Mouse (Mus musculus) stomach, embryonic 16.5 days (tissue): ENCODE measurements around the gene Cisd2. TPM values are rescaled to one million over a fixed set of nuclear protein-coding genes. Genes with fewer than 3 reads are reported as not detected.

ENCODE experiments used
- ATAC-seq: fragments of 200-750 bp; cut with Nextera tagmentation; 2 replicates; pipeline ENCODE4 v1.8.0; 2017; ENCODE audit warnings: moderate number of reproducible peaks, moderate TSS enrichment; ENCODE audit not compliant: insufficient read depth, low FRiP score
- H3K27ac ChIP-seq: fragments of 300-500 bp; sonication (generic); 2 replicates; pipeline ENCODE4 v1.5.1; 2014; ENCODE audit warnings: low read length
- H3K27me3 ChIP-seq: fragments of 300-500 bp; sonication (generic); 2 replicates; pipeline ENCODE4 v1.6.1; 2014; ENCODE audit warnings: low read length, control low read depth, mixed read lengths; ENCODE audit not compliant: control insufficient read depth, insufficient read depth
- H3K36me3 ChIP-seq: fragments of 300-500 bp; sonication (generic); 2 replicates; pipeline ENCODE4 v1.6.1; 2014; ENCODE audit warnings: low read length; ENCODE audit not compliant: control insufficient read depth, insufficient read depth
- H3K4me1 ChIP-seq: fragments of 300-500 bp; sonication (generic); 2 replicates; pipeline ENCODE4 v1.6.1; 2014; ENCODE audit warnings: low read length, control low read depth, mixed read lengths; ENCODE audit not compliant: control insufficient read depth, insufficient read depth
- H3K4me2 ChIP-seq: fragments of 300-500 bp; sonication (generic); 2 replicates; pipeline ENCODE4 v1.6.1; 2014; ENCODE audit warnings: low read depth, low read length, mixed read lengths
- H3K4me3 ChIP-seq: fragments of 300-500 bp; sonication (generic); replicated peaks from 2 replicates; pipeline ENCODE4 v1.5.1; 2014; ENCODE audit warnings: mild to moderate bottlenecking, low read length
- H3K9ac ChIP-seq: fragments of 300-500 bp; sonication (generic); 2 replicates; pipeline ENCODE4 v1.6.1; 2014; ENCODE audit warnings: low read length
- H3K9me3 ChIP-seq: fragments of 300-500 bp; sonication (generic); replicated peaks from 2 replicates; pipeline ENCODE4 v1.6.1; 2016; ENCODE audit warnings: low read length, control low read depth; ENCODE audit not compliant: control insufficient read depth
- WGBS: fragments of 180-500 bp; shearing (Covaris S2); extraction: QIAGEN DNeasy Blood & Tissue Kit; methylation state at CpG from one replicate; pipeline ENCODE4 v1.1.7; 2014; 5-methylcytosine and 5-hydroxymethylcytosine counted together
- polyA plus RNA-seq: library from polyadenylated mRNA; unstranded; fragments of >200 nt; fragmentation: Nextera tagmentation; extraction: Ambion mirVana; gene quantifications from 2 replicates; pipeline ENCODE4 v1.2.1, GENCODE M21; 2015

Gene Cisd2
- polyA plus RNA-seq, 1 experiment from 2014 or later = 59.7 TPM

- Histone ChIP-seq H3K27ac (no peak overlapping the region), H3K4me1 (0 out of 2 replicates have a peak, but pooled peaks cover 9% of the 10 kb centered on the region), H3K4me3 (no peak overlapping the region), H3K27me3 (no peaks in the 10 kb centered on the region), H3K4me2 (no peak overlapping the region), H3K9ac (no peak overlapping the region), H3K36me3 (no peaks in the 10 kb centered on the region), H3K9me3 (no peaks in the 10 kb centered on the region)
- no peak for ATAC-seq
- 82% methylated on average over 9 of the region's 9 CpGs for WGBS
Observed at GRCm38 (mm10) chr3:135420542-135421309, 3.0 kb downstream of the Cisd2 start.

- Histone ChIP-seq H3K4me1 (peaks cover 14% of the 10 kb centered on the region; the same call in 1 of the 2 replicates), H3K4me2 (no peak overlapping the region), H3K9ac (no peak overlapping the region), H3K27me3 (no peaks in the 10 kb centered on the region), H3K4me3 (no peak overlapping the region), H3K9me3 (no peaks in the 10 kb centered on the region), H3K27ac (no peak overlapping the region), H3K36me3 (no peaks in the 10 kb centered on the region)
- WGBS = 67% methylated on average over 3 of the region's 3 CpGs
- no peak for ATAC-seq
Observed at GRCm38 (mm10) chr3:135417799-135418198, 5.9 kb downstream of the Cisd2 start.

GRCm38 (mm10) chr3:135417245-135417644 lies 6.5 kb downstream of the Cisd2 start:
- no peak for ATAC-seq
- Histone ChIP-seq H3K4me3 (no peak overlapping the region), H3K4me1 (peaks cover 14% of the 10 kb centered on the region; the same call in 1 of the 2 replicates), H3K36me3 (no peaks in the 10 kb centered on the region), H3K27me3 (no peaks in the 10 kb centered on the region), H3K27ac (no peak overlapping the region), H3K4me2 (no peak overlapping the region), H3K9ac (no peak overlapping the region), H3K9me3 (no peaks in the 10 kb centered on the region)
- WGBS = 75% methylated on average over 3 of the region's 3 CpGs

DNA sequence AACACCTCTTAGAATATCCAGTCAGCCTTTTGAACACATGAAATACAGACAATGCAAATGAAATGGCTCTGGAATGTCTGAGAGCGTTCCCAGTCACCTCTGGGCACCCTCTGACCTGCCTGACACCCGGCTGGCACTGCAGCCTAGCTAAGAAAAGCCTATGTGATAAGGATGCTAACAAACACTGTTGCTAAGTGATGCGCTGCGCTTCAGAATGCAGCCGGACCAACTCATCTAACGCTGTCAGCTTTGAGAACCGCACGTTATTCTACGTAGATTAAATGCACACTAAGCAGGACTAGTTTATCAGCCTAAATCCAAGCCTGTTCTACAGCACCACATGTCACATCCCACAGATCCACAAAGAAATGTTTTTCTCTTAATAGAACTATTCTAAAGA lies 11.9 kb downstream of the Cisd2 start:
- Histone ChIP-seq H3K27me3 (no peaks in the 10 kb centered on the region), H3K9ac (no peak overlapping the region), H3K36me3 (no peaks in the 10 kb centered on the region), H3K4me1 (peaks cover 9% of the 10 kb centered on the region; the same call in 1 of the 2 replicates), H3K4me3 (no peak overlapping the region), H3K4me2 (no peak overlapping the region), H3K27ac (no peak overlapping the region), H3K9me3 (no peaks in the 10 kb centered on the region)
- ATAC-seq = no peak
- 58% methylated on average over 9 of the region's 9 CpGs for WGBS

DNA sequence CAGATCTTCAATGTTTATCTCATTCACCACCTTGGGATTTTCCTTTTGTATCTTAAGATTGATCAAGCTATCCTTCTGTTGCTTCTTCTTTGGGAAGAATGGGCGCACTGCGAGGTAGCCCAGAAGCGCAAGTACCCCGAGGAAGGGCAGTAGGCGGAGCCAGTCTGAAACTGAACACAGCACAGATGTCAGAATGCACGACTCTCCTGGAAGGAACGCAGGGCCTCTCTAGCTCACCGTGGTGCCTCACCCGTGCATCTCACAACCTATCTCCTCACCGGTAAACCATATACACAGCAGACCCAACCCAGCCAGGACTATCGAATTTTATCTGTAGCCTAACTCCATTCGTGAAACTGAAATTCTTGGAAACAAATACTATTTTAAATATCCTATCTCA lies 12.7 kb downstream of the Cisd2 start:
- no peak overlapping the region for H3K4me3 ChIP-seq
- no peaks in the 10 kb centered on the region for H3K9me3 ChIP-seq
- H3K36me3 ChIP-seq = no peaks in the 10 kb centered on the region
- no peak overlapping the region for H3K27ac ChIP-seq
- 84% methylated on average over 12 of the region's 12 CpGs for WGBS
- ATAC-seq = no peak
- no peaks in the 10 kb centered on the region for H3K27me3 ChIP-seq
- H3K4me1 ChIP-seq = peaks cover 9% of the 10 kb centered on the region; the same call in 1 of the 2 replicates
- no peak overlapping the region for H3K4me2 ChIP-seq
- no peak overlapping the region for H3K9ac ChIP-seq

DNA sequence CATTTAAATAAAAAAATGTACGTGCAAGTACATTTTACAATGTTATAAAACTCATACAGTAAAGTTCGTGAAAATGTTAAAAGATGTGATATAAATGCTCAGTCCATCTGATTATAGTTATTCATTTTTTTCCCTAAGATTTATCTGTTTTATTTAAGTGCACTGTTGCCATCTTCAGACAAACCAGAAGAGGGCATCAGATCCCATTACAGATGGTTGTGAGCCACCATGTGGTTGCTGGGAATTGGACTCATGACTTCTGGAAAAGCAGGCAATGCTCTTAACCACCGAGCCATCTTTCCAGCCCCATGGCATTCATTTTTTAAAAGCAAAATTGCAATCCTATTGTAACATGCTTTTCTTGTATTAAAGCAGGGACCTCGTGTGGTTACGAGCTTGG lies 14.5 kb downstream of the Cisd2 start:
- H3K27me3 ChIP-seq = no peaks in the 10 kb centered on the region
- no peaks in the 10 kb centered on the region for H3K36me3 ChIP-seq
- no peak overlapping the region for H3K9ac ChIP-seq
- H3K9me3 ChIP-seq = no peaks in the 10 kb centered on the region
- no peak overlapping the region for H3K4me3 ChIP-seq
- 94% methylated on average over 5 of the region's 5 CpGs for WGBS
- peaks cover 6% of the 10 kb centered on the region; the same call in 1 of the 2 replicates for H3K4me1 ChIP-seq
- no peak overlapping the region for H3K4me2 ChIP-seq
- ATAC-seq = no peak
- no peak overlapping the region for H3K27ac ChIP-seq

GRCm38 (mm10) chr3:135407351-135407750 lies 16.4 kb downstream of the Cisd2 start:
- H3K9me3 ChIP-seq = no peaks in the 10 kb centered on the region
- 61% methylated on average over 9 of the region's 9 CpGs for WGBS
- H3K4me2 ChIP-seq = no peak overlapping the region
- H3K27ac ChIP-seq = no peak overlapping the region
- H3K4me3 ChIP-seq = no peak overlapping the region
- no peaks in the 10 kb centered on the region for H3K4me1 ChIP-seq
- H3K36me3 ChIP-seq = no peaks in the 10 kb centered on the region
- H3K27me3 ChIP-seq = no peaks in the 10 kb centered on the region
- no peak for ATAC-seq
- no peak overlapping the region for H3K9ac ChIP-seq

DNA sequence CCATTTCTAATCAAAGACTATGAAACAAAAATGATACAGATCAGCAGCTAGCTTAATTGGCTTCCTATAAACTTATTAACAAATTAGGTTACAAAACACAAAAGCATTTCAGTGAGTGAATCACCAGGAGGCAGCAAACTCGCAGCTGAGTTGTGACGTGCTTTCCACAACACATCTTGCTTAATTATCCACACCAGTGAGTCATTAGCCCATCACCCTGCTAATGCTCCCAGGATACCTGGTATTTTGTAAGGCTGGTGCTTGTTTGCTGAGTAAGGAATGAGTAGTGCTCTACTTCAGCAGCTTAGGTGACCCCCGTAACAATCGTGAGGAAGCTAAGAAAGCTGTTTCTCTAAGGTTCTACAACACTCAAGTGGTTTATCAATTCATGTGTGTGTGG lies 19.1 kb downstream of the Cisd2 start:
- ATAC-seq = no peak
- H3K27me3 ChIP-seq = no peaks in the 10 kb centered on the region
- H3K9me3 ChIP-seq = no peaks in the 10 kb centered on the region
- H3K36me3 ChIP-seq = no peaks in the 10 kb centered on the region
- H3K27ac ChIP-seq = no peak overlapping the region
- H3K9ac ChIP-seq = no peak overlapping the region
- no peaks in the 10 kb centered on the region for H3K4me1 ChIP-seq
- no peak overlapping the region for H3K4me2 ChIP-seq
- WGBS = 72% methylated on average over 4 of the region's 4 CpGs
- no peak overlapping the region for H3K4me3 ChIP-seq

DNA sequence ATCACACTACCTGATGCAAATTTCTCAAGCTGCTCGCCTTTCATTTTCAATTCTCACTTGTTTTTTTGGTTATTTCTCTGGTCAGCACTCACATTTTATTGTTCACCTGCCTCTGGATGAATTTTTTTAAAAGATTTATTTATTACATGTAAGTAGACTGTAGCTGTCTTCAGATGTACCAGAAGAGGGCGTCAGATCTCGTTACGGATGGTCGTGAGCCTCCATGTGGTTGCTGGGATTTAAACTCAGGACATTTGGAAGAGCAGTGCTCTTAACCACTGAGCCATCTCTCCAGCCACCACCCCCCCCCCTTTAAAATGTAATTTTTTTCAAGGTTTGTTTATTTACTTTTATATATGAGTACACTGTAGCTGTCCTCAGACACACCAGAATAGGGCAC lies 19.9 kb downstream of the Cisd2 start:
- Histone ChIP-seq H3K27ac (no peak overlapping the region), H3K36me3 (no peaks in the 10 kb centered on the region), H3K4me3 (no peak overlapping the region), H3K4me1 (no peaks in the 10 kb centered on the region), H3K9ac (no peak overlapping the region), H3K9me3 (no peaks in the 10 kb centered on the region), H3K4me2 (no peak overlapping the region), H3K27me3 (no peaks in the 10 kb centered on the region)
- no peak for ATAC-seq
- 69% methylated on average over 5 of the region's 5 CpGs for WGBS
